Mouse (Mus musculus) C2C12 (cell line): ENCODE measurements around the gene Twist2.

ENCODE experiments used
- CEBPB ChIP-seq: IDR thresholded peaks from one replicate; pipeline ENCODE4 v1.6.1; 2011; ENCODE audit warnings: low read depth, mild to moderate bottlenecking, control low read depth, moderate library complexity
- CTCF ChIP-seq: IDR thresholded peaks from one replicate; pipeline ENCODE4 v1.5.1; 2011; ENCODE audit not compliant: control insufficient read depth, insufficient read depth, insufficient read length
- FOSL1 ChIP-seq: IDR thresholded peaks from one replicate; pipeline ENCODE4 v1.8.0; 2011; ENCODE audit warnings: mild to moderate bottlenecking, low read length; ENCODE audit not compliant: poor library complexity, insufficient read depth, severe bottlenecking
- MAX ChIP-seq: IDR thresholded peaks from one replicate; pipeline ENCODE4 v1.6.1; 2011; ENCODE audit warnings: mild to moderate bottlenecking, control low read depth
- MYOD1 ChIP-seq: IDR thresholded peaks from one replicate; pipeline ENCODE4 v1.6.1; 2011; ENCODE audit warnings: low read depth; ENCODE audit not compliant: control insufficient read depth, insufficient read length
- MYOG ChIP-seq: IDR thresholded peaks from one replicate; pipeline ENCODE4 v1.6.1; 2011; ENCODE audit not compliant: control insufficient read depth, insufficient read length; ENCODE audit errors: extremely low read depth
- USF1 ChIP-seq: IDR thresholded peaks from one replicate; pipeline ENCODE4 v1.6.1; 2011; ENCODE audit warnings: low read depth, mild to moderate bottlenecking, control low read depth, moderate library complexity

DNA sequence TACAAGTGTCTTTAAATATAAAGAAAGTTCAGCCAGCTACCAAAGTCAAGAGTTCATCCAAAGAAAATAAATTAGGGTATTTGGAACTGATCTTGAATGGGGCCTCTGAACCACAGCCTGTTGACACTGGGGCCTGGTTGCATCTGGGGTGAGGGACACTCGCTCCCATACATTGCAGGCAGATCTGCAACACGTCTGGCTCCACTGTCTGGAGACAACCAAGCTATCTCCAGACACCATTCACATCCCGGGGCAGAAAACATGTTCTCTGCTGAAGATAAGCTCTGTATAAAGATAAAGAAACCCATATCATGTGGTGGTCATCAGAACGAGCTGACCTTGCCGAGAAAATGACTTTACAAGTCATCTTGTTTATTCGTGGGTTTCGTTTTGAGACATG, 60.2 kb downstream of the Twist2 start:
- TF ChIP-seq FOSL1 (no peak), CTCF (no peak), CEBPB (no peak), MAX (no peak), MYOD1 (no peak), USF1 (no peak), MYOG (no peak)
